ENCODE assay signal across 19 mouse cellular contexts in genomic region chr15:94584738-94585137, GRCm38 (mm10). TPM values are rescaled to one million over a fixed set of nuclear protein-coding genes. Genes with fewer than 3 reads are reported as not detected.
DNase-seq lines count a peak whose midpoint lies in the region; ATAC-seq and TF ChIP-seq lines count a peak whose summit lies in the region.
"Had no signal": no experiment of that assay in that cellular context is flagged by ENCODE, and none has a peak within 500 bp of the region (broad histone marks: within the 10 kb centered on the region; RNA-seq: fewer than 3 reads in every experiment).

No protein-coding gene starts in this region.

- no peak overlapping the region for H3K4me2 ChIP-seq in intestine, postnatal 0 days (replicated peaks; ENCODE audit: low read depth)
- H3K4me2 ChIP-seq in intestine, embryonic 16.5 days (ENCODE audit: low read depth, low read length): no peak overlapping the region
- no peak overlapping the region for H3K4me2 ChIP-seq in midbrain, embryonic 14.5 days (ENCODE audit: low read length)
- H3K4me2 ChIP-seq in midbrain, embryonic 16.5 days (ENCODE audit: low read length): no peak overlapping the region
- H3K4me2 ChIP-seq: embryonic facial prominence, embryonic 15.5 days; forebrain, embryonic 15.5 days; heart, embryonic 12.5 days; midbrain, embryonic 12.5 days; neural tube, embryonic 12.5 days had no signal

- peak; percentile 12 for DNase-seq in midbrain, embryonic 14.5 days
- DNase-seq in T-cell, adult 2 months (ENCODE audit: low spot score): peak; percentile 6
- no peak for DNase-seq in cerebellum, postnatal 36 days
- DNase-seq in left cerebral cortex, postnatal 4 days: no peak
- DNase-seq: cerebellum, adult 11-12 months; gastrocnemius, postnatal 10 days; kidney, adult 11 months; right cerebral cortex, postnatal 4 days had no signal

- TF ChIP-seq CTCF in intestine, postnatal 0 days (IDR thresholded peaks at IDR 0.05; ENCODE audit: low read depth): peak; percentile 78

- no peaks in the 10 kb centered on the region for H3K27me3 ChIP-seq in intestine, postnatal 0 days (replicated peaks; ENCODE audit: control insufficient read depth, insufficient read depth, low read length)
- H3K27me3 ChIP-seq in intestine, embryonic 16.5 days (replicated peaks; ENCODE audit: control insufficient read depth, insufficient read depth, low read length): no peaks in the 10 kb centered on the region
- no peaks in the 10 kb centered on the region for H3K27me3 ChIP-seq in midbrain, embryonic 14.5 days (ENCODE audit: control insufficient read depth, insufficient read depth, low read length)
- no peaks in the 10 kb centered on the region for H3K27me3 ChIP-seq in midbrain, embryonic 16.5 days (ENCODE audit: control insufficient read depth, insufficient read depth, low read depth, low read length)
- H3K27me3 ChIP-seq: CH12.LX; embryonic facial prominence, embryonic 15.5 days; forebrain, embryonic 15.5 days; heart, embryonic 12.5 days; midbrain, embryonic 12.5 days; neural tube, embryonic 12.5 days had no signal

- H3K9me3 ChIP-seq in intestine, postnatal 0 days (ENCODE audit: control insufficient read depth): no peaks in the 10 kb centered on the region
- no peaks in the 10 kb centered on the region for H3K9me3 ChIP-seq in intestine, embryonic 16.5 days (ENCODE audit: control insufficient read depth, low read length)
- no peaks in the 10 kb centered on the region for H3K9me3 ChIP-seq in midbrain, embryonic 14.5 days (ENCODE audit: control insufficient read depth, low read length)
- no peaks in the 10 kb centered on the region for H3K9me3 ChIP-seq in midbrain, embryonic 16.5 days (replicated peaks; ENCODE audit: control insufficient read depth, low read length, poor library complexity, severe bottlenecking)
- H3K9me3 ChIP-seq: embryonic facial prominence, embryonic 15.5 days; forebrain, embryonic 15.5 days; heart, embryonic 12.5 days; midbrain, embryonic 12.5 days; neural tube, embryonic 12.5 days had no signal

- intact Hi-C loops in left cerebral cortex, postnatal 4 days (cut with DNase I): no loop called here

- no peak for ATAC-seq in intestine, postnatal 0 days
- no peak for ATAC-seq in intestine, embryonic 16.5 days
- no peak for ATAC-seq in midbrain, embryonic 14.5 days (ENCODE audit: low FRiP score, low TSS enrichment)
- no peak for ATAC-seq in midbrain, embryonic 16.5 days
- ATAC-seq: activated CD4-positive, CD25-positive, alpha-beta regulatory T cell, adult 4 months; forebrain, embryonic 15.5 days had no signal

- H3K36me3 ChIP-seq in intestine, postnatal 0 days (ENCODE audit: control insufficient read depth, insufficient read depth): peaks cover 60% of the 10 kb centered on the region
- peaks cover 22% of the 10 kb centered on the region for H3K36me3 ChIP-seq in intestine, embryonic 16.5 days (ENCODE audit: control insufficient read depth, insufficient read depth, low read length)
- H3K36me3 ChIP-seq in midbrain, embryonic 14.5 days (ENCODE audit: control insufficient read depth, insufficient read depth, low read length): peaks cover 61% of the 10 kb centered on the region
- H3K36me3 ChIP-seq in midbrain, embryonic 16.5 days (ENCODE audit: control insufficient read depth, insufficient read depth, low read length): peaks cover 38% of the 10 kb centered on the region

- H3K4me3 ChIP-seq in intestine, postnatal 0 days (ENCODE audit: low read depth, low read length): no peak overlapping the region
- H3K4me3 ChIP-seq in intestine, embryonic 16.5 days (ENCODE audit: low read length): no peak overlapping the region
- no peak overlapping the region for H3K4me3 ChIP-seq in midbrain, embryonic 14.5 days (replicated peaks; ENCODE audit: low read depth, low read length)
- no peak overlapping the region for H3K4me3 ChIP-seq in midbrain, embryonic 16.5 days (ENCODE audit: low read depth, low read length)
- H3K4me3 ChIP-seq: embryonic facial prominence, embryonic 15.5 days; forebrain, embryonic 15.5 days; heart, embryonic 12.5 days; midbrain, embryonic 12.5 days; neural tube, embryonic 12.5 days had no signal

- H3K9ac ChIP-seq in intestine, postnatal 0 days (ENCODE audit: low read depth, low read length): no peak overlapping the region
- H3K9ac ChIP-seq in intestine, embryonic 16.5 days (ENCODE audit: low read depth, low read length): no peak overlapping the region
- H3K9ac ChIP-seq in midbrain, embryonic 14.5 days (replicated peaks; ENCODE audit: low read length): no peak overlapping the region
- no peak overlapping the region for H3K9ac ChIP-seq in midbrain, embryonic 16.5 days (ENCODE audit: low read depth, low read length)
- H3K9ac ChIP-seq: embryonic facial prominence, embryonic 15.5 days; forebrain, embryonic 15.5 days; heart, embryonic 12.5 days; midbrain, embryonic 12.5 days; neural tube, embryonic 12.5 days had no signal

- no peaks in the 10 kb centered on the region for H3K4me1 ChIP-seq in intestine, postnatal 0 days (replicated peaks; ENCODE audit: control insufficient read depth, insufficient read depth, low read length)
- H3K4me1 ChIP-seq in intestine, embryonic 16.5 days (ENCODE audit: control insufficient read depth, insufficient read depth, low read length): peaks cover 13% of the 10 kb centered on the region
- H3K4me1 ChIP-seq in midbrain, embryonic 14.5 days (ENCODE audit: control insufficient read depth, insufficient read depth, low read length): peaks cover 6% of the 10 kb centered on the region
- peaks cover 11% of the 10 kb centered on the region for H3K4me1 ChIP-seq in midbrain, embryonic 16.5 days (ENCODE audit: control insufficient read depth, insufficient read depth, low read length)

- 76% methylated on average over 4 of the region's 4 CpGs for WGBS in intestine, postnatal 0 days
- WGBS in intestine, embryonic 16.5 days: 84% methylated on average over 4 of the region's 4 CpGs
- 87% methylated on average over 4 of the region's 4 CpGs for WGBS in midbrain, embryonic 14.5 days
- 84% methylated on average over 4 of the region's 4 CpGs for WGBS in midbrain, embryonic 16.5 days

- H3K27ac ChIP-seq in intestine, postnatal 0 days (ENCODE audit: low read depth, low read length): no peak overlapping the region
- H3K27ac ChIP-seq in intestine, embryonic 16.5 days (ENCODE audit: low read length): no peak overlapping the region
- no peak overlapping the region for H3K27ac ChIP-seq in midbrain, embryonic 14.5 days (replicated peaks; ENCODE audit: low read depth, low read length)
- no peak overlapping the region for H3K27ac ChIP-seq in midbrain, embryonic 16.5 days (ENCODE audit: low read length)
- H3K27ac ChIP-seq: embryonic facial prominence, embryonic 15.5 days; forebrain, embryonic 15.5 days; midbrain, embryonic 12.5 days; neural tube, embryonic 12.5 days had no signal

RNA-seq across cellular contexts. Expression of gene Twf1, which starts 5.0 kb away (rescaled TPM):
- polyA plus RNA-seq in intestine, postnatal 0 days (2015; fragmentation: Nextera tagmentation; extraction: Ambion mirVana): 121 and 122 TPM in 2 replicates
- 134 and 142 TPM in 2 replicates for polyA plus RNA-seq in intestine, embryonic 16.5 days (2015; fragmentation: Nextera tagmentation; extraction: Ambion mirVana)
- polyA plus RNA-seq in midbrain, embryonic 14.5 days (2014; fragmentation: Nextera tagmentation; extraction: Ambion mirVana): 82.2 and 99.6 TPM in 2 replicates
- polyA plus RNA-seq in midbrain, embryonic 16.5 days (2015; fragmentation: Nextera tagmentation; extraction: Ambion mirVana): 71.4 and 79.5 TPM in 2 replicates
- 10 to 100 TPM; 51.4 to 52.5 TPM for total RNA-seq in left cerebral cortex, postnatal 4 days (2021)

RNA-seq across cellular contexts. Expression of gene Irak4, which starts 41.3 kb away (rescaled TPM):
- 16.1 and 18.8 TPM in 2 replicates for polyA plus RNA-seq in intestine, postnatal 0 days (2015; fragmentation: Nextera tagmentation; extraction: Ambion mirVana)
- 22.3 and 23.6 TPM in 2 replicates for polyA plus RNA-seq in intestine, embryonic 16.5 days (2015; fragmentation: Nextera tagmentation; extraction: Ambion mirVana)
- polyA plus RNA-seq in midbrain, embryonic 14.5 days (2014; fragmentation: Nextera tagmentation; extraction: Ambion mirVana): 0.62 and 1.6 TPM in 2 replicates
- 1.3 and 1.5 TPM in 2 replicates for polyA plus RNA-seq in midbrain, embryonic 16.5 days (2015; fragmentation: Nextera tagmentation; extraction: Ambion mirVana)
- 1 to 10 TPM; 1.5 to 1.8 TPM for total RNA-seq in left cerebral cortex, postnatal 4 days (2021)

RNA-seq across cellular contexts. Expression of gene Pus7l, which starts 41.4 kb away (rescaled TPM):
- polyA plus RNA-seq in intestine, postnatal 0 days (2015; fragmentation: Nextera tagmentation; extraction: Ambion mirVana): 2.7 and 2.8 TPM in 2 replicates
- polyA plus RNA-seq in intestine, embryonic 16.5 days (2015; fragmentation: Nextera tagmentation; extraction: Ambion mirVana): 7.7 and 7.8 TPM in 2 replicates
- 5.5 and 7.0 TPM in 2 replicates for polyA plus RNA-seq in midbrain, embryonic 14.5 days (2014; fragmentation: Nextera tagmentation; extraction: Ambion mirVana)
- polyA plus RNA-seq in midbrain, embryonic 16.5 days (2015; fragmentation: Nextera tagmentation; extraction: Ambion mirVana): 5.8 and 6.4 TPM in 2 replicates
- total RNA-seq in left cerebral cortex, postnatal 4 days (2021): 1 to 10 TPM; 5.4 to 6.0 TPM

RNA-seq across cellular contexts. Expression of gene Tmem117, which starts 44.3 kb away (rescaled TPM):
- polyA plus RNA-seq in intestine, postnatal 0 days (2015; fragmentation: Nextera tagmentation; extraction: Ambion mirVana): 2.7 and 3.8 TPM in 2 replicates
- polyA plus RNA-seq in intestine, embryonic 16.5 days (2015; fragmentation: Nextera tagmentation; extraction: Ambion mirVana): 2.5 and 2.8 TPM in 2 replicates
- polyA plus RNA-seq in midbrain, embryonic 14.5 days (2014; fragmentation: Nextera tagmentation; extraction: Ambion mirVana): 10.0 and 10.5 TPM in 2 replicates
- polyA plus RNA-seq in midbrain, embryonic 16.5 days (2015; fragmentation: Nextera tagmentation; extraction: Ambion mirVana): 13.2 and 17.8 TPM in 2 replicates
- 1 to 10 TPM; 9.5 to 9.9 TPM for total RNA-seq in left cerebral cortex, postnatal 4 days (2021)
- total RNA-seq: CH12.LX; hematopoietic stem cell, adult 5-6 weeks had no signal

Comparison
In these comparisons a context has a peak if more than half of its experiments do, and no peak if none do; other contexts are left out.
1. DNase-seq: peak in midbrain, embryonic 14.5 days (single experiment) and T-cell, adult 2 months (single experiment); none in cerebellum, postnatal 36 days (0 of 2) and left cerebral cortex, postnatal 4 days (single experiment).